Mouse (Mus musculus): ENCODE results near the gene Olfr262.
"Not testable (repeated sequence)": the region's sequence is repeated elsewhere in the genome, so short reads cannot be mapped to it uniquely, and the experiment has no call there.

The Olfr262 gene

GRCm38 (mm10) chr19:12241559-12241958 lies at the start of gene Olfr262:
Gene Olfr262 (minus strand): TSS chr19:12241659.
- DNase-seq (ENCODE audit: inconsistent ontology term) = no peak

- no peak for DNase-seq (ENCODE audit: inconsistent ontology term)
Measured at GRCm38 (mm10) chr19:12279554-12279953, 38.1 kb upstream of the Olfr262 start, which contains the start of gene Olfr1434. Gene Olfr1434 (plus strand): TSS chr19:12279854.

- DNase-seq (ENCODE audit: inconsistent ontology term) = no peak
Measured at GRCm38 (mm10) chr19:12260732-12261131, 19.3 kb upstream of the Olfr262 start, which contains the start of gene Olfr235. Gene Olfr235 (plus strand): TSS chr19:12261032.

GRCm38 (mm10) chr19:12232496-12232895 lies 9.0 kb downstream of the Olfr262 start, which contains the start of gene Olfr1432:
Gene Olfr1432 (minus strand): TSS chr19:12232596.
- DNase-seq (ENCODE audit: inconsistent ontology term) = not testable (repeated sequence)

GRCm38 (mm10) chr19:12200334-12200733 lies 41.1 kb downstream of the Olfr262 start, which contains the start of gene Olfr1431:
Gene Olfr1431 (plus strand): TSS chr19:12200634.
- no peak for DNase-seq (ENCODE audit: inconsistent ontology term)

GRCm38 (mm10) chr19:12199076-12199475 lies 42.4 kb downstream of the Olfr262 start:
- DNase-seq (ENCODE audit: inconsistent ontology term) = not testable (repeated sequence)

Data from Muller cell, postnatal 12 days (primary cell).